Mouse (Mus musculus) stomach, postnatal 0 days (tissue): ENCODE measurements around the gene Fhit.

Experiments used
- CTCF ChIP-seq: IDR thresholded peaks from 2 replicates; pipeline ENCODE4 v1.5.1; 2016; ENCODE audit warnings: antibody characterized with exemption, low read depth, mild to moderate bottlenecking, moderate library complexity
- EP300 ChIP-seq: optimal IDR thresholded peaks from 2 replicates; pipeline ENCODE3; 2016; ENCODE audit warnings: antibody characterized with exemption

DNA sequence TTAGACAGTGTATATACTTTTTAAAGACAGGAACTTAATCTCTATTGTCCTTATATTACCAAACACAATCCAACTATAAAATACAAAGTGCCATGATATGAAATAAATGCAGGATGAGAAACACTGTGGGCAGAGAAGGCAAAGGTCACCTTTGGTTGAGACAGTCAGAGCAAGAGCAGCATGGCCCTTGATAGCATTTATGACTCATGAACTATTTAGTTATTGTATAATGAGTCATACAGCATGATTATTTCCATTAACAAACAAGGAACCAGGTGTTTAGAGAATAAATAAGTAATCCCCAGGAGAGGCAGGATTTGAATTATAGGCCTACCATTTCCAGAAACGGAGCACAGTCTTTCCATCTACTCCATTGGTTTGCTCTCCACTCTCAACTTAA, 503.6 kb downstream of the Fhit start:
- TF ChIP-seq CTCF (no peak), EP300 (no peak)
